Mouse (Mus musculus): ENCODE results near the gene Map4k1.
"Not testable (repeated sequence)": the region's sequence is repeated elsewhere in the genome, so short reads cannot be mapped to it uniquely, and the experiment has no call there.

Gene Map4k1

DNA sequence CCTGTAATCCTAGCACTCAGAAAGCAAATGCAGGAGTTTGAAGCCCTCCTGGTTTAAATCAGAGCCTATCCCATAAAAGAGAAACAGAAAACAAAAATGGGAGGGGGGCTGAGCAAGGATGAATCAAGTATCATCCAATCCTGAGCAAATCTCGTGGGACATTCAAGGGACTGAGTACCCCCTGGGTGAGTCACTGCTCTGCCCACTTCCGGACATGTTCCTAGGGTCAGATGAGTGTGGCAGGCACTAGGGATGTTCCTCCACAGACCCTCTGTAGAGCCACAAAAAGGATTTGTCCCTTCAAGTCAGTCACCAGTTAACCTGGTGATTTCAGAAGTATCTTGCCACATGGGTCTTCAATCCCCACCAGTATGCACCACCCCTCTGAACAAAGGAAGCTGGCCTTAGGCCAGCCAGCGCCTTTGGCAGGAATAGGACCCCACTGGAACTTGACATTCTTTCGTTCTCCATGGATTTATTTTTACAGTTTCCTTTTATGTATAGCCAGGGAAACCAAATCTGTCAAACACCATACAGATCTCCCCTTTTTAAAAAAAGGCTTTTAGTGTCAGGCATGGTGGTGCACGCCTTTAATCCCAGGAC, 26.5 kb upstream of the Map4k1 start:
- no peak for DNase-seq

DNA sequence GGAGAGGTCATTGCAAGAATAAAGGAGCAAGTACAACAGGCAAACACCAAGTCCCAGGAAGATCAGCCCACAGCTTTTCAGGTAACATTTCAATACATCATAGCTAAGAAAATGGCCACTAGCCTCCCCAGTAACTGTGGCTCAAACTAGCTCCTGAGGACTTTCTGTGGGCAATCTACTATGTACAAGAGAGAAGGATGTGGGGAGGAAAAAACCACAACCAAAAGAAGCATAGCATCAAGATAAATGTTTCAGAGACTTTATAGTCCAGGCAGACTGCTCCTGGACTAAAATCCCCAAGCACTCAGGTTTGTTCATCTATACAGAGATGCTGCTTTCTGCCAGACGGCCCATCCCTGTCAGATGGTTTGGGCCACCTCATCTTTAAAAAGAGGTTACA, 25.6 kb upstream of the Map4k1 start:
- no peak for DNase-seq

DNA sequence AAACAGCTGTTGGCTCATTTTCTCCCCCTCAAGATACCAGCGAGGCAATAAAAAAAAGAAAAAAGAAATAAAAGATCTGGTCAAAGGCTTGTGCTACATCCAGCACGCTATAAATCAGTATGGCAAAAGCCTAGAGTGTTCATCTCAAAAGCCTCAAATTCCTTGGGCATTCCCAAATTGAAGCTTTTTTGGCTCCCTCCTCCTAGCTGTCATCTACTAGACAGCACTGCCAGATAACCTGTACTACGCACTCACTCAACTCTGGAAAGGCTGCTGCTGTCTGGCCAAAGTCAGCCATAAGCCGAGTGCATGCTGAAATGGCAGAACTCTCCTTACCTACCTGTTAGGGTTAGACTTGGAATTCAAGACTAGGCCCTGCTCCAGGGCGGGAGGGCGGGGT, 24.6 kb upstream of the Map4k1 start:
- no peak for DNase-seq

DNA sequence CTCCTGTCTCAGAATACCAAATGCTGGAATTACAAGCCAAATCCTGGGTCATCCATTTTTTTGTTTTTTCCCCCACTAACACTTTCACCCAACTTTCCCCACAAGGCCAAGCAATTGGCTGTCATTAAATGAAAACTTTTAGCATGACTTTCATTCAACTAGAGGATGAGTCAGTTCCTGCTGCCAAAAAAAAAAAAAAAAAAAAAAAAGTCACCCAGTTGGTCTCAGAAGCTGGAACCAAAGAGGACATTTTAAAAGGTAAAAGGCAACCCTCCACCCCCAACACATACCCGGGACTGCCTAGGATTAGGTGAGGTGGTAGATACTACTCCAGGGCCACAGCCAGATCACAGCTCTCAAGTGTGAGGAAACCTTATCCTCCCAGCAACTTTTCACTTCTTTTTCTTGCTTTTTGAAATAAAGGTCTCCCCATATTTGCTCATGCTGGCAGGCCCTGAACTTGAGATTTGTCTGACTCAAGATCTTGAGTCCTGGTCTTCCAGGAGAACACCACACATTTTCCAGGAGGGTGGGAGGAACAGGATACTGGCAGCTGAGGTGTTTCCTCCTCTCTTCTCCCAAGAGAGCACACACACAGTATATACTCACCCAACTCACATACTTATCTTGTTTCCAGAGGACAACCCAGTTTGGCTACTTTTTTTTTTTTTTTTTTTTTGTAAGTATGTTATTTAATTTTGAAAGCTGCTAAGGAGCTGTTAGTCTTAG, 23.7 kb upstream of the Map4k1 start:
- DNase-seq: no peak

DNA sequence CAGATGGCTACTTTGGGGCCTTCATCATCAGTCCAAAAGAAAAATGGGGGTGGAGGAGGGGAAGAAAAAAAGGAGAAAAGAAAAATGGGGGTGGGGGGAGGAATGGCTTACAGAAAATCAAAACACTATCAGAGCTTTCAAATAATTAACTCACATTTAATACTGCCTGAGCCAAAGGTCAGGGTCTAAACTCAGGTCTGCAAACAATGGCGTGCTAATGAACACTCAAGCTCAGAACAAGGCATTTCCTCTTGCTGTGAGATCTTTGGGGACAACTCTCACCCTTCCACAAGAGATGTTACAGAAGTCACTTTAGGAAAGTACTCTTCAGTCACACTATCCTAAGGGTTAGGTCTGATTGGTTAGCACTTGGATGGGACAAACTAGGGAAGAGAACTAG, 23.1 kb upstream of the Map4k1 start:
- no peak for DNase-seq

DNA sequence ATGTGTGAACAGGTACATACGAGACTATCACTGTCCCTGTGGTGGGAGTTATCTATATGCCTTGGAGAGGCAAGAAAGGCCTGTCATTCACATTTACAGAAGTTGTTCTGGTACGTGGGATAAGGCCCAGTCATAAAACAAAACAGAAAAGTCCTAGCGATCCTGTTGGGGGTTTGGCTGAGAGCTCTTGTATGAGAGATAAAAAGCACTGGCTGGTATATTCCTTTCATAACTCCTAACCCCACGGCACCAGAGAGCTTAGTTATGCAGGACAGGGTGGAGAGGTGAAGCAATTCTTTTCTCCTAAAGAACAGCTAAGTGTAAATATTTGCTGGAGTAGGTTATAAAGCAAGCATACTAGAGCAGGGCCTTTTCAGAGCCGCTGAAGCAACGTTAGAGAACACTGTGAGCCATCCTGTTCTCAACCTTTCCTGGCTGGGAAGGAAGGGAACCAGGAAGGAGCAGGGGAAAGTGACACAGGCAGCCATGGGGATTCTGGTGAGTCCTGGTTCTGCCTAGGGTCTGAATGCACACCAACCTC, 22.3 kb upstream of the Map4k1 start:
- DNase-seq: peak; percentile 36

DNA sequence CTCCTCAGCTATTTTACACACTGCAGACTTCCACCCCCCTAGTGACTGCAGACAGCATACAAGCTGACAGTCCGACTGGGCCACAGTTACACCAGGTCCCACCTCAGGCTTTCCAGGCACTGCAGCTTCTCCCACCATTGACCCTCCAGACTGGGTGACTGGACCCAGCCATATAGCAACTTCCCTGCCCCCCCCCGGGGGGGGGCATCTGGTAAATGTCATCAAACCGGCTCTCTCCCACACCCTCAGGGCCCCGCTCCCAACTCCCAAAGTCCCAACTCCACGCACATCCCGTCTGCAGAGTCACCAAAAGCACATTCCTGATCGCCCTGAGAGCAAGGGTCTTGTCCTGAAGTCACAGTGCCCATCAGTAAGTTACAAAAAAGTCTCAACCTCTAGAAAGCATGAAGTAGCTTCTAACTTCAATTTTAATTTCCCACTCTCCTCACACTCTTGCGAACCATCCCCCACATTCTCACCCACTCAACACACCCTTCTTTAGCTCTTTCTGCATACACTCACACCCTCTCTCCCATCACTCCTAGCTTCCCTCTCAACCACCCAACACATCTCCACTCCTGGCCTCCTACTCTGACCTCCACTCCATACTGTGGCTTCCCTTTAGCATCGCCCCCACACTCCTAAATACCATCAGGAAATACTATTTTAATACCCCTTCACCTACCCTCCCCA, 21.4 kb upstream of the Map4k1 start:
- peak; percentile 33 for DNase-seq

DNA sequence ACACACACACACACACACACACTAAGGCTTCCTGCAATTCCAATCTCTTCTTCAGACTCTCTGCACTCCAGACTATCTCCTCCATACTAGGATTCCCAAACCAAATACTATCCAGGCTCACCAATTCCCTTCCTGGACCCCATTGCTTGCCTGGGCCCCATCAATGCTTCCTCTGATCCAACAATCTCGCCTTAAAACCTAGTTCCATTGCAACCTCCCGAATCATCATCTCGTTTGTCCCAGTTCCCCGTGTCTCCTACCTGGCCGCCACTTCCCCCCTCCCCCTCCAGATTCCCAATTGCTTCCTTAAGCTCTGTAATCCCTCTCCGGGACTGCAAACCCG, 20.3 kb upstream of the Map4k1 start:
- DNase-seq: no peak

DNA sequence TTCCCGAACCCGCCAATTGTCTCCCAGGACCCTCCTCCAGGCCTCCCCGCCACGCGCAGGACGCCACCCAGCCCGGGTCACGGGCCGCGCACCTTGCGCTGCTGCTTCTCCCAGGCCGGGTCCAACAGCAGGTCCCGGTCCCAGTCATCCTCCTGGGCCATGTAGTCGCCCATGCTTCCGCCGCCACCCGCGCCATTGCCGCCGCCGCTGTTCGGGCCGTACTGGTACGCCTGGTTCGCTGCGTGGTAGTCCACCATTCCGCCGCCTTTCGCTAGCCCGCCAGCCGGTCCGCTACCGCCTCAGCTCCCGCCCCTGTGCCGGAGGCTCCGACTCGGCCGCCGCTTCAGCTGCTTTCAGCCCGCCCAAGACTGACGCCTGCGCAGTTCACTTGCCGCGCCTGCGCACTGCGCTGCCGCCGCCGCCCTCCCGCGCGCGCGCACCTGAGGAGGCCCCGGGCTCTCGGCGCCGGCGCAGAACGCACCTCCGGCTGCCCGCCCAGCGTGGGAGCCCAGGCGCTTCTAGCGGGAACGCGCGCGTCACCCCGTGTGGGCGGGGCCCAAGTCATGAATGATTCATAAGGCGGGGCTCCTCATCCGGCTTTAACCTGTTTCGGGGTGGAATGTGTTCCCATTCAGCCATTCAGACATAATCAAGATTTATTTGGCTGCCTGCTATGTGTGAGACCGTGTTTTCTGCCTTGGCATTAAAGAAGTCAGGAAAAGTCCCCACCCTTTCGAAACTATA, 19.8 kb upstream of the Map4k1 start, which contains the start of gene Actn4:
TSS of gene Actn4 (minus strand) at position 414 of the 744 bp plus-strand sequence.
- peak; percentile 99 for DNase-seq

DNA sequence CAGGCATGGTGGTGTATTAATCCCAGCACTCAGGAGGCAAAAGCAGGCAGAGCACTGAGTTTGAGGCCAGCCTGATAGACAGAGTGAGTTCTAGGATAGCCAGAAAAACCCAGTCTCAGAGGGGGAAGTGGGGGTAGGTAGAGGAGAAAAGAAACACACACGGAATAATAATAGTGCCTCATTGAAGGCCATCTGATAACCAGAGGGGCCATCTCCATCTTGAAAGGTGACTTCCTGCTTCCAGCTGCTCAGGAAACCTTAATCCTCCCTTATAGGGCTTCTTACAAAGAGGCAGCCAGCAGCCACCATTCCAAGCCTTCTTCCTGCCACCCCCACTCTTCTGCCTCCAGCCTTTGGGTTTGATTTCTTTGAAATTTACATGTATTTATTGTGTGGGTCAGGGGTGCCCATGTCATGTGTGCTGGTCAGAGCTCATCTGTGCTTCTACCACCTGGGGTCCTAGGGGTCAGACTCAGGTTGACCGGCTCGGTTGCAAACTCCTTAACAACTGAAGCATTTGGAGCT, 18.4 kb upstream of the Map4k1 start:
- DNase-seq: no peak

DNA sequence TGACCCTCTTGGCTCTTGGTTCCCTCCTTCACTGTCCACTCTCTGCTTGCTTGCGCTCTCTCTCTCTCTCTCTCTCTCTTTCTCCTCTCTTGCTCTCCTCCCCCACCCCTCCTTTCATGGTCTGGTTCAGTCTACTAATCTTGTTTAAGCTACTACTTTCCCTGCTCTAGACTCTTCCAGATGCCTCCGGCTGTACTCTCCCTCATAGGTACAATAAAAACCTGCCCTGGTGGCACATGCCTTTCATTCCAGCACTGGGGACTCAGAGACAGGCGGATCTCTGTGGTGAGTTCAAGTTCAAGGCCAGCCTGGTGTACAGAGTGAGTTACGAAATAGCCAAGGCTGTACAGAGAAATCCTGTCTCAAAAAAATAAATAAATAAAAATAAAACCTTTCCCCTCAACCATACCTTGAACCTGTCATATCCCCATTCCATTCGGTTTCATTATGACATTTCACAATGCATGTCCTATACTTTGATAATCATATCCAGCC, 16.5 kb upstream of the Map4k1 start:
- DNase-seq: no peak

DNA sequence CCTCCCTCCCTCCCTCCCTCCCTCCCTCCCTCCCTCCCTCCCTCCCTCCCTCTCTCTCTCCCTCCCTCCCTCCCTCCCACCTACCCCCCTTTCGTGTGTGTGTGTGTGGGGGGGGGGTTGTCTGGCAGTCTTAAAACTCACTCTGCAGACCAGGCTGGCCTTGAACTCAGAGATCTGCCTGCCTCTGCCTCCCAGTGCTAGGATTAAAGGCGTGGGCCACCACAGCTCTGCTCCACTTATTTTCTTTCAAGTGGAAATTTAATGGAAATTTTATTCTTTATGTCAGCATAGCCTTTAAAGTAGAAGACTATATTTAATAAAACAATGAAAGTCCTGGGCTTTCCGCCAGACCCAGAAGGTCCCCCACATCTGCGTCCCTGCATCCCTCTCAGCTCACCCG, 15.7 kb upstream of the Map4k1 start:
- DNase-seq: no peak

DNA sequence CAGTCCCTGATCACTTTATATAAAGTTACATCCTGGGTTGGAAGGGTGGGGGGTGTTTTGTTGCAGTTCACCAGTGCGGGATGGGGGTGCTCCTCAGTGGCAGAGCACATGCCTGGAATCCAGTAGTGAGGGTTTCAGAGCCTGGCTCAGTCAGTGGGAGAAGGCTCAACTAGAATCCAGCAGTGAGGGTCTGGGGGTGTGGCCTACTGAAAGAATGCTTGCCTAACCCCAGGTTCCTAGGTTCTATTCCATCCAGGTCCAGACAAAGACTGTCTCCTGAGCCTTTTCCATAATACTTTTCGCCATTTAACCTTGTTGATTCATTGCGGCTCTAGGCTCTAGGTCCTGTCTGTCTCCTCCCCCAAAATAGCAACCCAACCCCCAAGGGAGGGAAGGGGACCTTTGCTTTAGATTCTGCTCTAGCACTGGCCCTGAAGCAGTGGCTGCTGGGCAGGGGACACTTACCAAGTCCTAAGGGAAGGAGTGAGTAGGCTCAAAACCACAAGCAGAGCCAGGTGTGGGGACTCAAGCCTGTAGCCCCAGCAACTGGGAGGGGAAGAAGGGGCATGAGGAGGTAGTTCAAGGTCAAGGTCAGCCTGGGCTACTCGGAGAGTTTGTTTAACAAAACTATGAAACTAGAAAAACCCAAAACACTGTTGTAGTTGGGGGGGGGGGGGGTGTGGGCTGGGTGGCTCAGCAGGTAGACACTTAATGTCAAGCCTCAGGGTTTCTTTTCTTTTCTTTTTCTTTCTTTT, 14.9 kb upstream of the Map4k1 start:
- DNase-seq: no peak

DNA sequence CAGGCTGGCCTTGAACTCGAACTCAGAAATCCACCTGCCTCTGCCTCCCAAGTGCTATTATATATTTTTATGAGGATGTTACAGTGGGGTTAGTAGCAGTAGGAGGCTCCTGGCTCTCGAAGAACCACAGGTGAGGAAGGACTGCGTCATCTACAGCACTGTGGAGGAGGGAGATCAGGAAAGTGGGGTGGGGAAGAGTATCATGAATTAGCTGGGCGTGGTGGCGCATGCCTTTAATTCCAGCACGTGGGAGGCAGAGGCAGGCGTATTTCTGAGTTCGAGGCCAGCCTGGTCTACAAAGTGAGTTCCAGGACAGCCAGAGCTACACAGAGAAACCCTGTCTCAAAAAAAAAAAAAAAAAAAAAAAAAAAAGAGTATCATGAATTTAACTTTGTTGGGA, 13.7 kb upstream of the Map4k1 start:
- not testable (repeated sequence) for DNase-seq

DNA sequence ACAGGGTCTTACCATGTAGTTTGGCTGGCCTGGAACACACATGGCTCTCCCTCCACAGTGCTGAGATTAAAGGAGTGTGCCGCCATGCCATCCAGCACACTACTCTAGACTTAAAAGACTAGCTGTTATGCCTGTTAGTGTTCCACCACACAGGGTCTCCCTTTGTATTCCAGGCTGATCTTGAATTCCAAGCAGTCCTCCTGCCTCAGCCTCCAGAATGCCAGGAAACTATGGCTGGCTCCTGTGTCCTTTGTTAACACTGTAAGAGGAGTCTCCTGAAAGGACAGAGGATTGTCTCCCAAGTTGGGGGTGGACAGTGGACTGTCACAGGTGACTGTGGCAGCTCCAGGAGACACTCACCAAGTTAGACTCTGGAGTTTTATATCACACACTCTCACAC, 12.6 kb upstream of the Map4k1 start:
- DNase-seq: no peak

DNA sequence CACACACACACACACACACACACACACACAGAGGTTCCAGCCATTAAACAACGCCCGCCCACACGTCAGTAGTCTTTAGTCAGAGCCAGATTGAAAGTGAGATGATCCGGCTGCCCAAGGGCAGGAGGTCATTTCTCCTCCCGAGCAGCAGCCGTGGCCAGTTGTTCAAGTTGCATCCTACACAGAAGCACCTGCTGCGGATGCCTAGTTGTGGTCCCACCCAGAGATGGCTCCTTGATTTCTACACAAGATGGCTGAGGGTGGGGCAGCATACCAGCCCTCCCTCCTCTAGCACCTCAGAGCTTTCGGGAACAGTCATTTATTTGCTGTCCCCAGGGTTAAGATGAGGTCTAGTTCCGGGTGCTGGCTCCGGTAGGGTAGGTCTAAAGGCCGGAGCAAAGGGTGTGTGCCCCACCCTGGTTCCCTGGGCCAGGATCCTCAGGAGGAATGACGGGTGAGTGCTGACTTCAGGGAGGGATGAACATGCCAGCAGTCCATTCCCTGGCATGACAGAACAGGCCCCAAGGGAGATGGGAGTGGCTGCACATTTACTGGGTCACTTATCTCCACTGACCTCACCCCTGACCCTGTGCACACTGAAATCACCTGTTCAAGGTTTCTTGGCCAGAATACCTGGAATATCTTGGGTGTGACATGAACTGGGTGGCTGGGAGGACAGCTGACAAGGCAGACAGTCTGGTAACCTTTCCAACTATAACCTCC, 12.0 kb upstream of the Map4k1 start:
- DNase-seq: peak; percentile 34

DNA sequence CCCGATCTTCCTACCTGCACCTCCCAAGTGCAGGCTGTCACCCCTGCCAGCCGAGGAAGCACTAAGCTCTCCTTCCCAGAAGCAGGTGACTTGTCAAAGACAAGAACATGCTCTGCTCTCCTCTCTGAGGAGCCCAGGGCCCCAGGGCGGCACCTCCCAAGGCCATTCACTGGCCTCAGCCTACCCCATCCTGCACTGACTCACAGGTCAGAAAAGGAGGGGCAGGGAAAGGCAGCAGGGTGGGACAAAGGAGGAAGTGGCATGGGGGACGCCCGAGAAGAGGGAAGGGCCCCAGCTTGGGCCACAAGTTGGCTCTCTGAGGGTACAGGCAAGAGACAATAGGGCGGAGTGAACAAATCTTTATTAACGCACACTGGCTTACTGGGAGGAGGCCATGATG, 10.8 kb upstream of the Map4k1 start:
- no peak for DNase-seq

DNA sequence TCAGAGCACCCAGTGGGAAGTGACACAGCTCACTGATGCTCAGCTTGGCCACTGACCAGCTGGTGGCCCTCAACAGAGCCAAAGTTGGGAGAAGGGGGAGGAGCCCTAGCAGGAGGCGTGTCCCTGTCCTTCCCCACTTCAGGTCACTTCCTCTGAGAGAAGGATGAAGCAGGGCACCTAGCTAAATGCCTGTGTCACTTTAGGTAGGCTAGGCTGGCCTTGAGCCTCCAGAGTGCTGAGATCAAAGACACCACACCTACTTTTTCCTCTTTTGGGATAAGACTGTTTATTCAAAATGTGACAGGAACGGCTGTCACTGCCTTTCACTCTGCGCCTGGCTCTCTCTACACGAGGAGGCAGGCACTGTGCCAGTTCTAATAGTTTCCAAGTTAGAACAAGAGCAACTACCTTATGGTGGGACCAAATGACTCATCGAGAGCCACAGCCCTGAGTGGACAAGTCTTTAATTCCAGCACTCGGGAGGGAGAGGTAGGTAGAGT, 10.0 kb upstream of the Map4k1 start:
- DNase-seq: peak; percentile 57

DNA sequence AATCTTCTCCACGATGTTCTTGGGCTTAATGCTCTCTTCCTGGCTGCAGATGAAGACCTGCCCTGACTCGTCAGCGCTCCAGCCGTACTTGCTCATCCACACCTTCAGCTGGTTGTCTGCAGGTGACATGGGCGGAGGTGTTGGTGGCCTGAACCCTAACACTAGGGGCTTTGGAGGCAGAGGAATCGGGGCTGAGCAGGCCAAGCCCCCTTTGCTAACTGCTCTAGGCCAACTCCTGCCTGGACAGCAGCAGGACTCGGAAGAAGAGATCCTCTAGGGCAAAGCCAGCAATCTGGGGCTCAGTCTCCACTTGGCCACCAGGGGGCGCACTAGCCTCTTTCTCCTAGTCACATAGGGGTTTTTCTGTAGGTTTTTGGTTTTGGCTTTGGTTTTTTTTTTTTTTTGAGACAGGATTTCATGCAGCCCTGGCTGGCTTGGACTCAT, 9.3 kb upstream of the Map4k1 start:
- DNase-seq: peak; percentile 82

DNA sequence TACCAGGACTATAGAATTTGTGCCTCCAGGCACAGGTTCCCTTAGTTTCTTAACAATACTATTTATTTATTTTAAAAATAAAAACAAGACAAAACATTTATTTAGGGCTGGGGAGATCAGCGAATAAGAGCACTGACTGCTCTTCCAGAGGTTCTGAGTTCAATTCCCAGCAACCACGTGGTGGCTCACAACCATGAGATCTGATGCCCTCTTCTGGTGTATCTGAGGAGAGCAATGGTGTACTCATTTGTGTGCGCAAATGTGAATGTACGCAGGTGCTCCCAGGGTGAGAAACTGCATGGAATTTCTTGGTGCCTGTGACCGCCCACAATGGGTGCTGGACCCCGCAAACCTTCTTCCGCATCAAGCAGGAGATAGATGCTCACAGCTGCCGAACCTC, 8.8 kb upstream of the Map4k1 start:
- DNase-seq: no peak

DNA sequence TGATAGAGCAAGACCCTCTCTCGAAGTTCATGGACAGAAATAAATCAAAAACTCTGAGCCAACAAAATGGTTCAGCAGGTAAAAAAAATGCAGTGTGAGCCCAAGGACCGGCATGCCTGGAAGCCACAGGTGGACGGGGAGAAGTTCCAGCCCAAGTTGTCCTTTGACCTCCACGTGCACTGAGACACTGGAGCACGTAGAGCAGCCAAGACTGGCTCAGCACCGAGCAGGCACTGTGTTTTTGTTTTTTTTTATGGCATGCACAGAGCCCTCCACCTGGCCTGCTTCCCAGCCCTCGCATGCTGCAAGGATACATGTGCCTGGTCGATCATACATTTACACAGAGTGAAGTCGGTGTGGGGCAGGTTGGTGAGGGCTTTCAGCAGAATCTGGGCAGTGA, 4.3 kb upstream of the Map4k1 start:
- DNase-seq: peak; percentile 72
